Mouse (Mus musculus) liver, postnatal 0 days (tissue): ENCODE measurements around the gene Npepl1. TPM values are rescaled to one million over a fixed set of nuclear protein-coding genes. Genes with fewer than 3 reads are reported as not detected.

Experiments used
- ATAC-seq: fragments of 200-750 bp; cut with Nextera tagmentation; 2 replicates; pipeline ENCODE4 v1.8.0; 2017; ENCODE audit warnings: mild to moderate bottlenecking, moderate library complexity
- DNase-seq: peaks from one replicate; pipeline ENCODE4 v3.0.0-alpha.2; 2016
- H3K27ac ChIP-seq: fragments of 300-500 bp; sonication (generic); 2 replicates; pipeline ENCODE4 v1.5.1; 2014; ENCODE audit warnings: antibody characterized with exemption, moderate library complexity, mild to moderate bottlenecking, low read depth
- H3K27me3 ChIP-seq: fragments of 300-500 bp; sonication (generic); 2 replicates; pipeline ENCODE4 v1.6.1; 2014; ENCODE audit warnings: low read length, control low read depth, mixed read lengths; ENCODE audit not compliant: insufficient read depth
- H3K36me3 ChIP-seq: fragments of 300-500 bp; sonication (generic); replicated peaks from 2 replicates; pipeline ENCODE4 v1.6.1; 2014; ENCODE audit warnings: mild to moderate bottlenecking, control low read depth, low read length, moderate library complexity, mixed read lengths; ENCODE audit not compliant: insufficient read depth
- H3K4me1 ChIP-seq: fragments of 300-500 bp; sonication (generic); 2 replicates; pipeline ENCODE4 v1.6.1; 2014; ENCODE audit warnings: antibody characterized with exemption, mild to moderate bottlenecking, control low read depth; ENCODE audit not compliant: insufficient read depth
- H3K4me2 ChIP-seq: fragments of 300-500 bp; sonication (generic); 2 replicates; pipeline ENCODE4 v1.6.1; 2014; ENCODE audit warnings: low read depth, mild to moderate bottlenecking, low read length, moderate library complexity, mixed read lengths
- H3K4me3 ChIP-seq: fragments of 300-500 bp; sonication (generic); 2 replicates; pipeline ENCODE4 v1.5.1; 2014; ENCODE audit warnings: low read depth, low read length
- H3K9ac ChIP-seq: fragments of 300-500 bp; sonication (generic); replicated peaks from 2 replicates; pipeline ENCODE4 v1.6.1; 2014; ENCODE audit warnings: mild to moderate bottlenecking, moderate library complexity
- H3K9me3 ChIP-seq: fragments of 300-500 bp; sonication (generic); 2 replicates; pipeline ENCODE4 v1.6.1; 2016; ENCODE audit warnings: mild to moderate bottlenecking, control low read depth, low read length, mixed read lengths
- CTCF ChIP-seq: sonication (generic); IDR thresholded peaks from 2 replicates; pipeline ENCODE4 v1.5.1; 2016; ENCODE audit warnings: antibody characterized with exemption, low read depth
- EP300 ChIP-seq: IDR thresholded peaks from 2 replicates; pipeline ENCODE4 v1.6.1; 2016; ENCODE audit warnings: antibody characterized with exemption, low read depth, mild to moderate bottlenecking
- WGBS: fragments of 180-500 bp; shearing (Covaris S2); extraction: QIAGEN DNeasy Blood & Tissue Kit; methylation state at CpG from one replicate; pipeline ENCODE4 v1.1.7; 2014; ENCODE audit not compliant: insufficient replicate concordance; 5-methylcytosine and 5-hydroxymethylcytosine counted together
- polyA plus RNA-seq: library from polyadenylated mRNA; unstranded; fragments of >200 nt; fragmentation: Nextera tagmentation; extraction: Ambion mirVana; gene quantifications from 2 replicates; pipeline ENCODE4 v1.2.1, GENCODE M21; 2015

Gene Npepl1
- polyA plus RNA-seq, 1 experiment from 2014 or later = 30.8 TPM

DNA sequence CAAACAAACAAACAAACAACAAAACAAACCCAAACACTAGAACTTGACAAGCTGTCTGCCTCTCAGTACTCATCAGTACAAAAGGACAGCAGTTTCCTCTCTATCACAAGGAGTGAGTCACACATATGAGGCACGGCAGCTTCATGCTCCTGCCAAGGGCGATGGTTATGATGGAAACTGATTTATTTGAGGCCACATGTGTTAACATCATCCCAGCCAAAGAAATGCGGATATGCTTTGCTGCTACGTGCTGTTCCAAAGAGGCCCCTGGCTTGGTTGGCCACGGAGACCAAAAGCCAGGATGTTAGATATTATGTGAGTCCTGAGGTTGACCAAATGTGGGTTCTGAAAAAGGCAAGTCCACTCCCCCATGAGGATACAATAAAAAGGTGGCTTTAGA, 38.7 kb upstream of the Npepl1 start:
- H3K27ac ChIP-seq = no peak overlapping the region
- no peaks in the 10 kb centered on the region for H3K36me3 ChIP-seq
- H3K4me3 ChIP-seq = no peak overlapping the region
- H3K4me2 ChIP-seq = no peak overlapping the region
- TF ChIP-seq CTCF = no peak
- no peak for TF ChIP-seq EP300
- DNase-seq = no peak
- no peak for ATAC-seq
- no peak overlapping the region for H3K9ac ChIP-seq
- no peaks in the 10 kb centered on the region for H3K9me3 ChIP-seq
- no peaks in the 10 kb centered on the region for H3K27me3 ChIP-seq
- 78% methylated on average over 5 of the region's 5 CpGs for WGBS
- peaks cover 9% of the 10 kb centered on the region for H3K4me1 ChIP-seq

GRCm38 (mm10) chr2:174073156-174073790, 36.9 kb upstream of the Npepl1 start:
- Histone ChIP-seq H3K36me3 (no peaks in the 10 kb centered on the region), H3K4me2 (no peak overlapping the region), H3K4me3 (no peak overlapping the region), H3K4me1 (peaks cover 12% of the 10 kb centered on the region), H3K9me3 (no peaks in the 10 kb centered on the region), H3K9ac (no peak overlapping the region), H3K27me3 (no peaks in the 10 kb centered on the region), H3K27ac (no peak overlapping the region)
- TF ChIP-seq CTCF (no peak), EP300 (no peak)
- ATAC-seq (no peak), DNase-seq (no peak)
- WGBS = 74% methylated on average over 5 of the region's 5 CpGs

- no peak for TF ChIP-seq CTCF
- TF ChIP-seq EP300 = no peak
- 0% methylated on average over 8 of the region's 13 CpGs for WGBS
- no peak for ATAC-seq
- Histone ChIP-seq H3K4me3 (peak overlapping the region; percentile 34), H3K9ac (peak overlapping the region; percentile 60), H3K27me3 (no peaks in the 10 kb centered on the region), H3K9me3 (no peaks in the 10 kb centered on the region), H3K36me3 (no peaks in the 10 kb centered on the region), H3K4me1 (peaks cover 12% of the 10 kb centered on the region), H3K4me2 (peak overlapping the region; percentile 99), H3K27ac (peak overlapping the region; percentile 83; the same call in 1 of the 2 replicates)
- no peak for DNase-seq
These were observed 35.5 kb upstream of the Npepl1 start for GRCm38 (mm10) chr2:174074621-174075020.

GRCm38 (mm10) chr2:174075072-174075570, 35.0 kb upstream of the Npepl1 start:
- DNase-seq = peak; percentile 28
- TF ChIP-seq CTCF (no peak), EP300 (no peak)
- H3K4me2 ChIP-seq = peak overlapping the region; percentile 99

GRCm38 (mm10) chr2:174075673-174076432, 34.3 kb upstream of the Npepl1 start, which contains the start of gene Stx16:
Stx16 (plus strand) TSS chr2:174076308.
- DNase-seq (peak; percentile 91), ATAC-seq (peak; percentile 95)
- Histone ChIP-seq H3K9ac (peak within 1 kb of the TSS; percentile 82), H3K27ac (peak within 1 kb of the TSS; percentile 83), H3K27me3 (no peaks in the 10 kb centered on the region), H3K36me3 (no peaks in the 10 kb centered on the region), H3K4me2 (peak within 1 kb of the TSS; percentile 99), H3K4me1 (peaks cover 12% of the 10 kb centered on the region), H3K4me3 (peak within 1 kb of the TSS; percentile 93), H3K9me3 (no peaks in the 10 kb centered on the region)
- WGBS = 2% methylated on average over 32 of the region's 32 CpGs
- peak; percentile 74 for TF ChIP-seq EP300
- peak; percentile 40 for TF ChIP-seq CTCF

More at GRCm38 (mm10) chr2:174075072-174075570, 35.0 kb upstream of the Npepl1 start:
- peak overlapping the region; percentile 34 for H3K4me3 ChIP-seq
- no peaks in the 10 kb centered on the region for H3K9me3 ChIP-seq
- H3K27ac ChIP-seq = peak overlapping the region; percentile 83
- peaks cover 12% of the 10 kb centered on the region for H3K4me1 ChIP-seq
- H3K9ac ChIP-seq = peak overlapping the region; percentile 60
- ATAC-seq = no peak
- 8% methylated on average over 22 of the region's 22 CpGs for WGBS
- H3K27me3 ChIP-seq = no peaks in the 10 kb centered on the region
- no peaks in the 10 kb centered on the region for H3K36me3 ChIP-seq

GRCm38 (mm10) chr2:174076433-174076824, 33.7 kb upstream of the Npepl1 start:
- no peak for DNase-seq
- Histone ChIP-seq H3K4me1 (peaks cover 12% of the 10 kb centered on the region), H3K36me3 (no peaks in the 10 kb centered on the region), H3K4me3 (peak overlapping the region; percentile 93), H3K4me2 (peak overlapping the region; percentile 99), H3K9me3 (no peaks in the 10 kb centered on the region), H3K9ac (peak overlapping the region; percentile 82), H3K27me3 (no peaks in the 10 kb centered on the region), H3K27ac (peak overlapping the region; percentile 83)
- under 1% methylated on average over 22 of the region's 22 CpGs for WGBS
- TF ChIP-seq EP300 = no peak
- no peak for TF ChIP-seq CTCF
- peak; percentile 56 for ATAC-seq
